Mouse (Mus musculus) liver, embryonic 14.5 days (tissue): Measurements from ENCODE around the gene Alox5.

ENCODE experiments used
- CTCF ChIP-seq: IDR thresholded peaks from 2 replicates; pipeline ENCODE4 v1.5.1; 2016; ENCODE audit warnings: antibody characterized with exemption, low read depth, control low read depth
- EP300 ChIP-seq: IDR thresholded peaks from 2 replicates; pipeline ENCODE4 v1.6.1; 2016; ENCODE audit warnings: antibody characterized with exemption, low read depth

DNA sequence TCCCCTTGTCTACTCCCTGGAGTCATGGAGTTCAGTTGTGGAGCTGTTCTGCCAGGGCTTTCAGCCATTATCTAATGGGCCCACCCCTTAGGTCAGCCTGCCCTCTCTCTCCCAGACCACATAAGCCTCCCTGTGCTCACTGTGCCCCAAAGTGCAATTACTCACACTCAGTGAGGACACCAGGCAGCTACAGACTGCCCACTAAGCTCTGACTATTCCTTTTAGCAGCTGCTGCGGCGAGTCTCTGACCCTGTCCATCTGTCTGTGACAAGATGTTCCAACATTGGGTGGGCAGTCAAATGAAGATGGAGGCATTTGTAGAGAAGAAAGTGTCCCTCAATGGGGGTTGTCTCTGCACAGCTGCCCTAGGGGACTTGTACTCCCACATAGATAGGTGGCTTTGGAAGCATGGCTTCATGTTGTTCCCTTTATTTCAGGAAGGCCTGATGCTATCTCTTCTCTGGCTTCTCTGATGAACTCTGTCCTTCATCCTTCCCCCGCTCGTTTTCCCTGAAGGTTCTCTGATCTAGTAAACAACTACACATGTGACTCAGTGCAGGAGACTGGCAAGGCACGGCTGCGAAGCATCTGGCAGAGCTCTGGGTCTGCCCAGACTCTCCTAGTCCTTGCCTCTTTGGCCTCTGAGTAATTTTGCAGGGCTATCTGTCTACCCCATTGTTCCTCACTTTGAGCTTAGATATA lies 52.9 kb downstream of the Alox5 start:
- TF ChIP-seq CTCF (no peak), EP300 (no peak)
